Mouse (Mus musculus): ENCODE data around the gene Cir1.

GRCm38 (mm10) chr2:73343701-73344100, 31.2 kb upstream of the Cir1 start:
- TF ChIP-seq CTCF (IDR thresholded peaks at IDR 0.05; ENCODE audit: low read depth, low read length) (no peak), EP300 (IDR thresholded peaks at IDR 0.05; ENCODE audit: insufficient read depth, low read depth, low read length) (no peak)
